Mouse (Mus musculus) frontal cortex, postnatal 14 days (tissue): ENCODE measurements at regions not wholly inside any gene's neighbourhood (a gene's known extent, or its start where the extent isn't known, plus 50 kb on each side); places are given as distances from the start of the nearest gene placed in this dataset.
A peak's percentile ranks its signal among the peaks of the same experiment; 100 is the strongest.

Source experiments
- DNase-seq, 2 experiments: peaks; one replicate each; pipeline ENCODE4 v3.0.0; 2022; ENCODE audit warnings: low spot score in 2 of 2

- DNase-seq = no peak
Observed at GRCm38 (mm10) chr7:138639541-138639940, 206.3 kb upstream of the Ppp2r2d start.

- DNase-seq = no peak
Observed at GRCm38 (mm10) chr7:138626061-138626460, 219.8 kb upstream of the Ppp2r2d start.

DNA sequence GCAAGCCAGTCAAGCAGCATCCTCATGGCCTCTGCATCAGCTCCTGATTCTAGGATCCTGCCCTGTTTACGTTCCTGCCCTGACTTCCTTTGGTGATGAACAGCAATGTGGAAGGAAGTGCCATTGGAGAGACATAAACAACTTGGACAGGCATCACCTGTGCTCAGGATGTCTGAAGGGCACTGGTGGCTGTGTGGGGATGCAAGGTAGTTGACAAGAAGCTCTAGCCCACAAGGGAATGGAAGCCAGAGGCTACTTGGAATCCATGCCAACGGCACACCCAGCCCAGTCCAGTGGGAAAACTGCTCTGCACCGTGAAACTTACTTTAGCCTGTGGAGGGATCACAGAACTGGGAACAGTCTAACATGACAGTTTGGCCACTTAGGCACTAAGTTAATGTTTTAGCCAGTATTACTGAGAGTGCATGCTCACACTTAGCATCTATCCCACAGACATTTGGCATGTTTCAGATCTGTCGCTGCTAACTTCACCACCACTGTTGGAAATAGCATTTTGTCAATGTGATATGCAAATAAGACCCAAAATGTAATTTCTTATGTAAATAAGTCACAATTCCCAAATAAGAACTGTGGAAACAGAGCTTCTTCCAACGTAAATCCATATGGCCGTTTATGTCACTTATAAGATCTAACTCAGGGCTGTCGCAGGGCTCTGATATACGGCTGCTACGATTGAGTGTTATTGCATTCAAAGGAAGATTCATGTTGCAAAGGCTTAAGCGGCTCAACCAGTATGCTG, 223.5 kb upstream of the Tcerg1l start:
- DNase-seq = peak in 1 of 2 experiments; percentile 8

- DNase-seq = peak; percentile 14 to 19
Observed at GRCm38 (mm10) chr7:138620080-138620684, 222.7 kb upstream of the Tcerg1l start.

DNA sequence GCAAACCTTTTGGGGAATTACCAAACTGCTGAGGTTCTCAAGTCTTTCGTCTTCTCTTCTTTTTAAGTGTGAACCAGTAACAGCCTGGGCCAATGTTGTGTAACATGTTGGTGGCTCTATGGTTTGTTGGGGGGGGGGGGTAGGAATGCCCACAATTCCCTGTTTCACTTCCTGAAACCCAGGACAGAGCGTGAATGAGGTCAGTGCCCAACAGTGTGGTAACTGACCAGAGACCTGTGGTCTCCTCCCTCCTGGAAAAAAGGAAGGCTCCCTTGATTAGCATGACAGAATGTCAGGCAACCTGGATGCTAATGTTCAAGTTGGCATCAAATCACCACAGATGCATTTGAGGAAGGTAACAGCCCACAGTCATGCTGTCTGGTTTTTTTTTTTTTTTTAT, 218.9 kb upstream of the Tcerg1l start:
- DNase-seq = no peak

GRCm38 (mm10) chr7:138609605-138610004, 212.1 kb upstream of the Tcerg1l start:
- DNase-seq = no peak

DNA sequence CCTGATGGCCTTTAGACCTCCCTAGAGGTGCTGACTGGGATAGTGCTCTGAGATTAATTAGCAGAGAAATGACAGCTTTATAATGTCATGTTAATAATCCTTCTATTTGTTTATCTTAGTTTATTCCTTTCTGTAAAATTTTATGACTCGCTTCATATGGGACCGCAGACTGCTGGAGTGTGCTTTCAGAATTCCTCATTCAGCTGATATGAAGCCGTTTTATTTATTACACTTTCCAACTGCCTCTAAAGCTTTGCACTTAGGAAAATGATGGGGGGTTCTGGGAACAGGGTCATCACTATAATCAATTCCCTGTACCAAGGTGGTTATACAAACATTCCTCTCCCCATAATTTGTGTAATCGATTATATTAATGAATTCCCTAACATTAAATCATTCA, 211.6 kb upstream of the Tcerg1l start:
- DNase-seq = no peak

- DNase-seq = no peak
Observed at GRCm38 (mm10) chr7:138606363-138606964, 208.9 kb upstream of the Tcerg1l start.

- DNase-seq = no peak
Observed at GRCm38 (mm10) chr7:138605923-138606322, 208.4 kb upstream of the Tcerg1l start.

GRCm38 (mm10) chr7:138601749-138602148, 204.2 kb upstream of the Tcerg1l start:
- no peak for DNase-seq

GRCm38 (mm10) chr7:138593344-138593743, 195.8 kb upstream of the Tcerg1l start:
- DNase-seq = no peak

- DNase-seq = no peak
Observed at GRCm38 (mm10) chr7:138567352-138567751, 169.8 kb upstream of the Tcerg1l start.

GRCm38 (mm10) chr7:138551629-138552028, 154.1 kb upstream of the Tcerg1l start:
- no peak for DNase-seq

DNA sequence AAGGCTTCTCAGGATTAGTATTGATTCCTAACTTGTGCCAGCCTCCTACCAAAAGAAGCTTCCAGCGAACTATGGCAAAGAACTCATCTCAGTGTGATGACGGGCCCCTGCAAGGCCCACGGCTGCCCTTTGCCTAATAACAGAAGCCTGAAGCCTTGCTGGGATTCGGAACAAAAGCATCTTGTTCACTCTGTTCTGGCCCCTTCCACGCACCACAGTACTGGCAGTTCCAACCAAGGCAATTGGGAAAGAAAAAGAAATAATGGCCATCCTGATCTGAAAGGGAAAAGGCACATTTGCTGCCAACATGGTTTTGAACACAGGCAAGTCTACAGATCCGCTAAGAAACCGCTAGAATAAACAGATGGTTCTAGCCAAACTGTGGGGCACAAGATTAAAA, 150.4 kb upstream of the Tcerg1l start:
- no peak for DNase-seq

DNA sequence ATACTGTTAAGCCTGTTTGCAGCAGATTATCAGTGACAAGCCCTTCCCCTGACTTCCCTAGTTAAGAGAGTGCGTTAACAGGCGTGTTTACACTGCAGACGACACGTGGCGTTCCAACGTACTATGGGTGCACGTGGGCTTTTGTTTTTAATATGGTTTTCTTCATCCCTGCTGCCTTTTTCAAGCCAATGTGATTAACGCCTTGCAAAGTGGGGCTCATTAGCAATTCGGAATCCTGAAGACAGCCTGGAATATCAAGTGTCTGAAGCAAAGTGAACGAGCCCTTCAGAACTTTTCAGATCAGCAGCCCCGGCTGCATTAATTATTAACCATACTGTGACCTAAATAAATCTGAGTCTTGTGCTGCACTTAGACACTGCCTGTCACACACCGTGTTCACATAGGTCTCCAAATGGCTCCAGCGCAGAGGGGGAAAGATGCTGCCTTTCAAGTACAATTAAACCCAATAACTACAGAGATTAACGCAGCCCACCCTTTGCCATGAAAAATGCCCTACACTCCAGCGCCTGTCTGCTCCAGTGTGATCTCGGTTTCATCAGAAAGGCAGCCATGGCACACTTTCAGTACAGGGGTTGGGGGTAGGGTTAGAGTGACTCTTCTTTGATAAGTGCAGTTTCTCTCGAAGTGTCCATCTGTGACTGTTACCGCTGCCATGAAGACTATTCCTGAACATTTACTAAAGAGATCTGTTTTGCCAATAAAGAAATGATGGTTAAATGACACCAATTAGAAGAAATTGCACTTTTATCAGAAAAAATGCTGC, 140.7 kb upstream of the Tcerg1l start:
- no peak for DNase-seq

- DNase-seq = no peak
Observed at GRCm38 (mm10) chr7:138526143-138526542, 128.6 kb upstream of the Tcerg1l start.

DNA sequence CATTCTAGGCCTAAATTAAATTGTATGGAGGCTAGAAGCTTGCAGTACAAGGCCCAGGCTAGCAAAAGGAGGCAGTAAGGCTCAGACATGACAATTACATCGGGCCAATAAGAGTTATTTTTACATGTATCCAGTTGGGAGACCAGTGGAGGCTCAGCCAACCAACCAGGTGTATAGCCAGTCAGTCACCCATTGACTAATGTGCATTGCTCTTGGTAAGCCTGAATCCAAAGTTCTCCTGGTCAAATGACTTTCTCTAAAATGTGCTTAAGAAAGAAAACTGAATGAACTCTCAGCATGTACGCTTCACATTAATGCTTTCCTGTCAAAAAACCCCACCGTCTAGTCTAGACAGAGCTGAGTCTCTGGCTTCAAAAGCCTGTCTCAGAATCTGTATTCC, 127.4 kb upstream of the Tcerg1l start:
- DNase-seq = no peak

GRCm38 (mm10) chr7:138514171-138514570, 116.6 kb upstream of the Tcerg1l start:
- DNase-seq = no peak

DNA sequence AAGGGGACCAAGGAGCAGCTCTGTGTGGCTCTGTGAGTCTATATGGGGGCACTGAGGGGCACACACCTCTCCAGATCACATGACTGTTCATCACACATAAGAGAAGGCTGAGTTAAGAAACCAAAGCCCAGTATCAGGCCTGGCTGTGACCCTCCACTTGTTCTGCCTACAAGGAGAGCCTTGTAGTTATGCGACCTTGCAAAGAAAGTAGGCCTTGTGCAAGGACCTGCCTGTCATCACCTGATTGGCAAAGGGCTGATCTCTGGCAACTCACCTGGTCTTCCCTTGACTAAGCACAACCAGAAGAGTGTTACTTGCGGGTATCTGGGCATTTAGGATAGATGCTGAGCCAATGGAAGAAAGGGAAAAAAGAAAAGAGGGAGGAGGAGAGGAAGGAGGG, 107.7 kb upstream of the Tcerg1l start:
- DNase-seq = no peak

GRCm38 (mm10) chr7:138503986-138504385, 106.5 kb upstream of the Tcerg1l start:
- no peak for DNase-seq

GRCm38 (mm10) chr7:138503016-138503415, 105.5 kb upstream of the Tcerg1l start:
- DNase-seq = no peak

DNA sequence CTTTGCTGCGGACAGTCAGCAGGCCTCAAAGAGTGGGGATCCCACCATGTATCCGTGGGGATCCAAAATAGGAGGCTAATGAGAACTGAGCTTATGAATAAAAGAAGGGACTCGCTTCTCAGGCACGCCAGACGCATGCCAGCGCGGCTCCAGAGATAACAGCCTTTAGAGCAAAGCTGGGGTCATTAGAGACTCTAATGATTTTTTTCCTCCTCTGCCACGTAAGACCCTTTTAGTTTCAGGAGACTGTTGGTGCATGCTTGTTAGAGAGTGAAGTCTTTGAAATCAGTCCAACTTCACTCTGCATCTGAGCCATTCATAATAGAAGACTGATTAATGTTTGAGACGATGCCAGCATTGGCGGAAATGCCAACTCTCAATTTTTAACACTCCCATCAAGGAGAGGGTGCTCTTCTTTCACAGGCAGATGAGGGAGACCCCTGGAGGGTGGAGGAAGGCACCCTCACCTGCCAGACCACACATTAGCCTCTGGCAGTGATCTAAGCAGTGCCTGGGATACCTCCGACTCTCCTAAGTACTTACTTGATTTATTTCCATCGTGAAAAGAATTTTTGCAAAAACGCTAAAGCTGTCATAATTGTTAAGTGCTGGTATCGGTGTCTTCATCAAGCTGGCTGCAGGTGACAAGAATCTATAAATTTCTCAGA, 104.0 kb upstream of the Tcerg1l start:
- DNase-seq = no peak
